Mouse (Mus musculus) heart, embryonic 16.5 days (tissue): ENCODE measurements around the gene Cntnap1. TPM values are rescaled to one million over a fixed set of nuclear protein-coding genes. Genes with fewer than 3 reads are reported as not detected.

Experiments used
- ATAC-seq: fragments of 200-750 bp; cut with Nextera tagmentation; replicated peaks from 2 replicates; pipeline ENCODE4 v1.8.0; 2017; ENCODE audit warnings: moderate number of reproducible peaks; ENCODE audit not compliant: insufficient read depth, low FRiP score; ENCODE audit errors: extremely low read depth
- H3K27ac ChIP-seq: fragments of 300-500 bp; sonication (generic); 2 replicates; pipeline ENCODE4 v1.5.1; 2014; ENCODE audit warnings: mild to moderate bottlenecking, low read length, control low read depth, moderate library complexity
- H3K27me3 ChIP-seq: fragments of 300-500 bp; sonication (generic); 2 replicates; pipeline ENCODE4 v1.6.1; 2014; ENCODE audit warnings: low read length, mixed read lengths; ENCODE audit not compliant: control insufficient read depth, insufficient read depth
- H3K36me3 ChIP-seq: fragments of 300-500 bp; sonication (generic); 2 replicates; pipeline ENCODE4 v1.6.1; 2014; ENCODE audit not compliant: control insufficient read depth, insufficient read depth
- H3K4me1 ChIP-seq: fragments of 300-500 bp; sonication (generic); 2 replicates; pipeline ENCODE4 v1.6.1; 2014; ENCODE audit warnings: low read length, mixed read lengths; ENCODE audit not compliant: control insufficient read depth, insufficient read depth
- H3K4me2 ChIP-seq: fragments of 300-500 bp; sonication (generic); 2 replicates; pipeline ENCODE4 v1.6.1; 2014; ENCODE audit warnings: low read depth, mild to moderate bottlenecking, control low read depth, low read length
- H3K4me3 ChIP-seq: fragments of 300-500 bp; sonication (generic); 2 replicates; pipeline ENCODE4 v1.5.1; 2014; ENCODE audit warnings: mild to moderate bottlenecking, control low read depth, low read length
- H3K9ac ChIP-seq: fragments of 300-500 bp; sonication (generic); 2 replicates; pipeline ENCODE4 v1.6.1; 2014; ENCODE audit warnings: low read length, control low read depth
- H3K9me3 ChIP-seq: fragments of 300-500 bp; sonication (generic); replicated peaks from 2 replicates; pipeline ENCODE4 v1.6.1; 2016; ENCODE audit warnings: low read length; ENCODE audit not compliant: control insufficient read depth
- WGBS: fragments of 180-500 bp; shearing (Covaris S2); extraction: QIAGEN DNeasy Blood & Tissue Kit; methylation state at CpG from one replicate; pipeline ENCODE4 v1.1.7; 2014; 5-methylcytosine and 5-hydroxymethylcytosine counted together
- polyA plus RNA-seq: library from polyadenylated mRNA; unstranded; fragments of >200 nt; fragmentation: Nextera tagmentation; extraction: Ambion mirVana; gene quantifications from 2 replicates; pipeline ENCODE4 v1.2.1, GENCODE M21; 2015

The Cntnap1 gene
- polyA plus RNA-seq, 1 experiment from 2014 or later: 1.0 TPM

DNA sequence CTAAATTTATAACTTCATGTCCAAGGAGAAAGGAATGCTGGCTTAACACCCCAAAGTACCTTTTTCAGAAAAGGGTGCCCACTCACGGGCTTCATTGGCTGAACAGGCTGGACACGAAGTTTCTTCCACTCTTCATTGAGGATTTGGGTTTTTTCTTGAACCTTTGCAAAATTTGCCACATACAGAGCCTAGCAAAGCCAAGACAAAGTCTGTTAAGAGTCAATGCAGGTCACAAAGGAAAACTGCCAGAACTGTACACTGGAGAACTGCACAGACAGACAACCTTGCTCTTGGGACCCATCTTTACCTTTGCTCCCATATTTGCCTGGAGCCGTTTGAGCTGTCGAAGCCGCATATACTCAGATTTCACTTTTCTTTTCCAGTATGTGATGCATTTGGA, 46.6 kb downstream of the Cntnap1 start:
- no peak overlapping the region for H3K4me2 ChIP-seq
- H3K4me1 ChIP-seq: peaks cover 8% of the 10 kb centered on the region; the same call in 1 of the 2 replicates
- H3K9me3 ChIP-seq: 0 out of 2 replicates have a peak, but pooled peaks cover 3% of the 10 kb centered on the region
- WGBS: 89% methylated on average over 5 of the region's 5 CpGs
- no peak overlapping the region for H3K4me3 ChIP-seq
- ATAC-seq: no peak
- no peak overlapping the region for H3K27ac ChIP-seq
- H3K36me3 ChIP-seq: peaks cover 21% of the 10 kb centered on the region
- no peak overlapping the region for H3K9ac ChIP-seq
- H3K27me3 ChIP-seq: no peaks in the 10 kb centered on the region

- Histone ChIP-seq H3K4me3 (no peak overlapping the region), H3K4me2 (no peak overlapping the region), H3K27ac (no peak overlapping the region), H3K9ac (no peak overlapping the region), H3K36me3 (peaks cover 11% of the 10 kb centered on the region), H3K4me1 (peaks cover 6% of the 10 kb centered on the region; the same call in 1 of the 2 replicates), H3K27me3 (no peaks in the 10 kb centered on the region), H3K9me3 (no peaks in the 10 kb centered on the region)
- ATAC-seq: no peak
- 73% methylated on average over 10 of the region's 10 CpGs for WGBS
Measured at GRCm38 (mm10) chr11:101218436-101219055, 48.2 kb downstream of the Cntnap1 start.

GRCm38 (mm10) chr11:101220853-101221252, 50.5 kb downstream of the Cntnap1 start:
- Histone ChIP-seq H3K4me1 (peaks cover 12% of the 10 kb centered on the region), H3K4me3 (no peak overlapping the region), H3K9ac (no peak overlapping the region), H3K27ac (peak overlapping the region; percentile 62), H3K36me3 (no peaks in the 10 kb centered on the region), H3K9me3 (no peaks in the 10 kb centered on the region), H3K4me2 (no peak overlapping the region), H3K27me3 (no peaks in the 10 kb centered on the region)
- 37% methylated on average over 2 of the region's 2 CpGs for WGBS
- ATAC-seq: no peak

GRCm38 (mm10) chr11:101221306-101221986, 51.1 kb downstream of the Cntnap1 start:
- Histone ChIP-seq H3K4me2 (no peak overlapping the region), H3K36me3 (no peaks in the 10 kb centered on the region), H3K27ac (peak overlapping the region; percentile 62), H3K9ac (no peak overlapping the region), H3K4me3 (no peak overlapping the region), H3K9me3 (no peaks in the 10 kb centered on the region), H3K27me3 (no peaks in the 10 kb centered on the region), H3K4me1 (peaks cover 12% of the 10 kb centered on the region)
- WGBS: 69% methylated on average over 8 of the region's 8 CpGs
- no peak for ATAC-seq

DNA sequence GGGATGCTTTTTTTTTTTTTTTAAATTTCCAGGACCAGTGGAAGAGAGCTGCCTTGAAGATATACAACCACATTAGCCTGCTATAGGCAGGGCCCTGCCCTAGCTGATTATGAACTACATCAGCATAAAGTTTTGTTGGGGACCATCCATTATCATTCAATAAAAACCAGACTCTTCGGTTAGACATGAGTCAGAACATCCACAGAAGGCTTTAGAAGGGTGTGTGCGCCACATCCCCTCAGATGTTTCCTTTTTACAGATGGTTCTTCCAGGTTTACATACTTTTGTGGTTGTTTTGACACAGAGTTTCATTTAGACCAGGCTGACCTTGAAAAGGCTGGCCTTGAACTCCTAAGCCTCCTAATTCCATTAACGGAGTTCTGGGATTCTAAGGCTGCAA, 54.0 kb downstream of the Cntnap1 start:
- no peak for ATAC-seq
- H3K27ac ChIP-seq: no peak overlapping the region
- H3K4me1 ChIP-seq: peaks cover 13% of the 10 kb centered on the region
- no peaks in the 10 kb centered on the region for H3K36me3 ChIP-seq
- H3K4me2 ChIP-seq: no peak overlapping the region
- 0 out of 2 replicates have a peak, but pooled peaks cover 2% of the 10 kb centered on the region for H3K27me3 ChIP-seq
- 64% methylated on average over 3 of the region's 3 CpGs for WGBS
- H3K9ac ChIP-seq: no peak overlapping the region
- H3K4me3 ChIP-seq: no peak overlapping the region
- no peaks in the 10 kb centered on the region for H3K9me3 ChIP-seq

DNA sequence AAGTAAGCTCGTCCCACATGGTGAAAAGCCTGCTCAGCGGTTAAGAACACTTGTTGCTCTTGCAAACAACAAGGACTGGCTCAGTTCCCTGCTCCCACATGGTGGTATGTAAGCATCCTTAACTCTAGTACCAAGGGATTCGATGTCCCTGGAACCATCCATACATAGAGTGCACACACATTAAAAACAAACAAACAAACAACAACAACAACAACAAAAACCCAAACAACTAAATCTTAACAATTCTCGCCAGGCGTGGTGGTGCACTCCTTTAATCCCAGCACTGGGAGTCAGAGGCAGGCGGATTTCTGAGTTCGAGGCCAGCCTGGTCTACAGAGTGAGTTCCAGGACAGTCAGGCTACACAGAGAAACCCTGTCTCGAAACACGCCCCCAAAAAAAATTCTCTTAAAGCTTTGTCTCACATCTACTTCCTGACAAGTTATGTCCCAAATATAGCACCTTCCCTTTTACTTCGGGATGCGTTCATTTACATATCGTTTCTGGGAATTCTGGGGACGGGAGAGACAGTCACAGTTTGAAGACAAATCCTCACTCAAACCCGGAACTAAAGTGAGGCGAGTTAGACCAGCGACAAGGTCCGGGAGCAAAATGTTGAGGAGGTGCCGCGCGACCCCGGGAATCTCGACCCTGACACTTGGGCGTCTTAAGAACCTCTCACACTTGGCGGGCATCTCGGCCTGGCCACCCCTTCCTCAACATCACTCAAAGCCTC, 55.2 kb downstream of the Cntnap1 start:
- Histone ChIP-seq H3K27ac (peak overlapping the region; percentile 73), H3K36me3 (no peaks in the 10 kb centered on the region), H3K4me2 (peak overlapping the region; percentile 65), H3K4me1 (peaks cover 20% of the 10 kb centered on the region), H3K9ac (peak overlapping the region; percentile 89), H3K27me3 (0 out of 2 replicates have a peak, but pooled peaks cover 3% of the 10 kb centered on the region), H3K9me3 (no peaks in the 10 kb centered on the region), H3K4me3 (peak overlapping the region; percentile 80)
- ATAC-seq: no peak
- 17% methylated on average over 25 of the region's 25 CpGs for WGBS

DNA sequence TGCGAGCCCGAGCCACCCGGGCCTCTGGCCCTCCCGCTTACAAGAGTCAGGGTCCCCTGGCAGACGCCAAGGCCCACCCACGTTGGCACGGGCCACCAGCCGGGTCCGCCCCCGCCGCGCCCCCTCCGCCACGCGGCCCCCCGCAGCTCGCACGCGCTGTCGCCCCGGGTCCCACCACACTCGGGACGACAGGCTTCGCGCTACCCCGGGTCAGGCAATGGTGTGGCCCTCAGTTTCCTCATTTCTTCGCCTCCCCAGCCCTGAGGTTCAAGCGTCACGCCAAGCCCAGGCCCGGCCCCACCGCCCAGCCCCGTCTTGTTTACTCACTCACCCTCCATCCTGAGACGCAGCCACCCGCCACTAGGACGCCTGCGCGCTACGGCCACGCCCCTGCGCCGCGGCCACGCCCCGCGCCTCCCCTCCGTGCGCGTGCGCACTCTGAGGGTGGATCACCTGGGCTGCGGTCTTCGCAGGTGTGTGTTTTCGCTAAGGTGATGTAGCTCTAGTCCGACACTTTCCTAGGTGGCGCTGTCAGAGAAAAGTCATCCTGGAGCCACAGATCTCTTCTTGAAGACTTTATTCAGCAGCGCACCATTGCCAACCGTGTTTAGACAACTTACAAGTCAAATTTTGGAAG, 55.9 kb downstream of the Cntnap1 start, which contains the start of gene Ezh1:
Gene Ezh1 (minus strand): TSS at position 399 of the 637 bp plus-strand sequence.
- Histone ChIP-seq H3K9ac (peak within 1 kb of the TSS; percentile 89), H3K27ac (peak within 1 kb of the TSS; percentile 73), H3K4me1 (peaks cover 18% of the 10 kb centered on the region), H3K4me3 (peak within 1 kb of the TSS; percentile 80), H3K36me3 (no peaks in the 10 kb centered on the region), H3K9me3 (no peaks in the 10 kb centered on the region), H3K27me3 (0 out of 2 replicates have a peak, but pooled peaks cover 3% of the 10 kb centered on the region), H3K4me2 (peak within 1 kb of the TSS; percentile 65)
- peak; percentile 93 for ATAC-seq
- 1% methylated on average over 56 of the region's 56 CpGs for WGBS

DNA sequence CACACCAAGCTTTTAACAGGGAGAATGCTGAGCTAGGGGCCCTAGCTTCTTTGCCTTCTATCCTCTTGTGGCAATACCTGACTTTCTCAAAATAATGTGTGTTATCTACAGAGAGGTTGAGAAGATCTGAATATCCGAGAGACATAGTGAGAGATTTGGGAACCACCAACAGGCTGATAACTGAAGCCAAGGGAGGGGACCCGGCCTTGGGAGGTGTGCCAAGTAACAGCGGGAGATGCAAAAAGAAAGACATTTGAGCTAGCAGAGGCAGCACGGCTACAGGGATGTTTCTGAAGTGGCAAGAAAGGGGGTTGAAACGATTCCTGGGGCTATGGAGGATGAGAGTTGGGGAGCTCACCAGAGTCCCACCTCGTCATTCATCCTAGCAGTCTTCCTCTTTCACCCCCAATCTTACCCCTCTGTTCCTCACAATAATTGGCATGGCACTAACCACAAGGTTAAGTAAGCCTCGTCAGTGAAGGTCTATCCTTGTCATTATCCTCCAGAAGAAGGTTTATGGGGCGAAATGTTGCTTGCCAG, 59.1 kb downstream of the Cntnap1 start:
- ATAC-seq: no peak
- Histone ChIP-seq H3K27me3 (0 out of 2 replicates have a peak, but pooled peaks cover 3% of the 10 kb centered on the region), H3K4me1 (peaks cover 25% of the 10 kb centered on the region), H3K27ac (peak overlapping the region; percentile 92), H3K4me2 (no peak overlapping the region), H3K36me3 (no peaks in the 10 kb centered on the region), H3K9me3 (no peaks in the 10 kb centered on the region), H3K4me3 (no peak overlapping the region), H3K9ac (0 out of 2 replicates have a peak overlapping the region, but pooled peaks have one; percentile 1)
- WGBS: 17% methylated on average over 8 of the region's 8 CpGs
